Mouse (Mus musculus) hindbrain, embryonic 10.5 days (tissue): ENCODE results near the gene Tmem121. TPM values are rescaled to one million over a fixed set of nuclear protein-coding genes. Genes with fewer than 3 reads are reported as not detected.
A peak's percentile ranks its signal among the peaks of the same experiment; 100 is the strongest.
"Not testable (repeated sequence)": the region's sequence is repeated elsewhere in the genome, so short reads cannot be mapped to it uniquely, and the experiment has no call there.

Experiments used
- DNase-seq: peaks from one replicate; pipeline ENCODE4 v3.0.0-alpha.2; 2017; ENCODE audit warnings: low spot score
- H3K27ac ChIP-seq: fragments of 300-500 bp; sonication (generic); 2 replicates; pipeline ENCODE4 v1.5.1; 2016; ENCODE audit warnings: mild to moderate bottlenecking, moderate library complexity
- H3K27me3 ChIP-seq: fragments of 300-500 bp; sonication (generic); 2 replicates; pipeline ENCODE4 v1.6.1; 2016; ENCODE audit warnings: mild to moderate bottlenecking; ENCODE audit not compliant: poor library complexity, insufficient read depth, severe bottlenecking
- H3K36me3 ChIP-seq: fragments of 300-500 bp; sonication (generic); 2 replicates; pipeline ENCODE4 v1.6.1; 2016; ENCODE audit warnings: mild to moderate bottlenecking, moderate library complexity
- H3K4me1 ChIP-seq: fragments of 300-500 bp; sonication (generic); replicated peaks from 2 replicates; pipeline ENCODE4 v1.6.1; 2016; ENCODE audit warnings: mild to moderate bottlenecking
- H3K4me3 ChIP-seq: fragments of 300-500 bp; sonication (generic); 2 replicates; pipeline ENCODE4 v1.5.1; 2016; ENCODE audit warnings: mild to moderate bottlenecking, moderate library complexity
- H3K9me3 ChIP-seq: fragments of 300-500 bp; sonication (generic); 2 replicates; pipeline ENCODE4 v1.6.1; 2016; ENCODE audit warnings: mild to moderate bottlenecking, moderate library complexity
- WGBS: fragments of 180-500 bp; shearing (Covaris S2); methylation state at CpG from one replicate; pipeline ENCODE4 v1.1.7; 2016; 5-methylcytosine and 5-hydroxymethylcytosine counted together
- polyA plus RNA-seq: library from polyadenylated mRNA; unstranded; fragments of >200 nt; fragmentation: Nextera tagmentation; extraction: Ambion mirVana; gene quantifications from 2 replicates; pipeline ENCODE4 v1.2.1, GENCODE M21; 2016

The Tmem121 gene
- polyA plus RNA-seq, 1 experiment from 2014 or later = 24.8 TPM

DNA sequence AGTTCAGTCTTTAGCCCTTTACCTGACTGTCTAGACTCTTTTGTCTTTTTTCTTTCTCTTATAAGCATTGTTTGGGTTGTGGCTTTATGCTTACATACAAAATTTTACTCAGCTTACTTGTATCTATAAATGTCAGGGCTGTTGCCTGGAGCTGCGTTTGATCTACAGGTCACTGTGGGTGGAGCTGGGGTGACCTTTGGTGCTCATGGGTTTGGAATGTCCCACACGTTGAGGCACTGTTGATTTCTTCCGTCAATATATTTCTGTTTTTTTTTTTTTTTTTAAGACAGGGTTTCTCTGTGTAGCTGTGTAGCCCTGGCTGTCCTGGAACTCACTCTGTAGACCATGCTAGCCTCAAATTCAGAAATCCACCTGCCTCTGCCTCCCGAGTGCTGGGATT is 4.7 kb upstream of the Tmem121 start:
- Histone ChIP-seq H3K27ac (no peak overlapping the region), H3K36me3 (no peaks in the 10 kb centered on the region), H3K27me3 (peaks cover 12% of the 10 kb centered on the region), H3K4me1 (peaks cover 12% of the 10 kb centered on the region), H3K4me3 (no peak overlapping the region), H3K9me3 (no peaks in the 10 kb centered on the region)
- no peak for DNase-seq
- WGBS = 65% methylated on average over 4 of the region's 4 CpGs

DNA sequence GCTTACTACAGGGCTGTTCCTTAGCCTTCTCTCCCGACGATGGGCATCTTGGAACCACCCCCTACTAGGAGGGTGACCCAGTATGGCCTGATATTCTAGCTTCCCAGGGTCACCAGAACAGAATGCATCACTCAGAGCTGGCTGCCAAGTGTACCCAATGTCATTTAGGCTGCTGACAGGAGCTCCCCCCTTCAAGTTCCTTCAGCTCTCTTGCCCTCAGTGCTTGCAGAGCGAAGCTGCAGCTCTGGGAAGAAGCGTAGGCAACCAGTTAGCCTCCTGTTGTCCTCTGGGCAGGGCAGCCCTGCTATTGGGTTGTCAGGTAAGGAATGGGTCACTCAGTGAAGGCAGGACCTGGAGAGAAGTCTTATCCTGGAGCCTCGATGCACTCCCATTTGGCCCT is 785 bp upstream of the Tmem121 start:
- peaks cover 39% of the 10 kb centered on the region for H3K27me3 ChIP-seq
- peaks cover 18% of the 10 kb centered on the region for H3K36me3 ChIP-seq
- H3K4me1 ChIP-seq = peaks cover 34% of the 10 kb centered on the region
- WGBS = 60% methylated on average over 5 of the region's 5 CpGs
- H3K4me3 ChIP-seq = peak overlapping the region; percentile 77; the same call in 1 of the 2 replicates
- no peak for DNase-seq
- no peak overlapping the region for H3K27ac ChIP-seq
- H3K9me3 ChIP-seq = no peaks in the 10 kb centered on the region; the same call in 1 of the 2 replicates

DNA sequence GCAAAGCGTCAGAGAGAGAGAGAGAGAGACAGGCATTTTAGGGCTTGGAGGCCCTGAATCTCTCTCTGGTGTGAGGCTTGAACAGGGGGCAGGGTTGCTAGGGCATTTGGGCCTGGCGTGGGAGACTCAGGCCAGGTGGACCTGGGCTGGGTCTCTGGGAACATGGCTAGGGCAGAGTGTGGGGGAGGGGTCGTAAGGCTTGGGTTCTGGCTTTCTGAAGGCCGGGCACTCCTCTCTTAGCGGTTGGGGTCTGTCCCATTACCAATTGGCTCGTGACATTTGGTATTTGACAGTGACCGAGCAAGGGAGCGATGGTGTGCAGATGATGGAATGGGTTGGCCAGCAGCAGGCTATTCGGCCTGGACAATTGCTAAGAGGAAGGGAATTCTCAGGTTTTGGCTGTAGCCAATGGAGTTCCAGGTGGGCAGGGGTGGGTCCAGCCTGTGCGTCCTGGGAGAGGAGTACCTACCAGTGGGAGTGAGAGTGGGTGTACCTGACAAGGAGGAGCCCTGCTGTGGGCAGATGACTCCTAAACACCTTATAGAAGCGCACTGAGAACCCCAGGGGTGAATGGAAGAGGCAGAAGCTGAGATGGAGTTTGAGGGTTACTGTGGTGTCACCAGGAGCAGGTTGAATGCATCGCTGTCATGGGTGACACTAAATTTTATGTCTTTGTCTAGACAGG is 738 bp downstream of the Tmem121 start:
- peak overlapping the region; percentile 77 for H3K4me3 ChIP-seq
- peaks cover 39% of the 10 kb centered on the region for H3K27me3 ChIP-seq
- H3K9me3 ChIP-seq = no peaks in the 10 kb centered on the region; the same call in 1 of the 2 replicates
- H3K4me1 ChIP-seq = peaks cover 34% of the 10 kb centered on the region
- WGBS = 40% methylated on average over 12 of the region's 12 CpGs
- peak overlapping the region; percentile 84 for H3K27ac ChIP-seq
- no peak for DNase-seq
- H3K36me3 ChIP-seq = peaks cover 31% of the 10 kb centered on the region

DNA sequence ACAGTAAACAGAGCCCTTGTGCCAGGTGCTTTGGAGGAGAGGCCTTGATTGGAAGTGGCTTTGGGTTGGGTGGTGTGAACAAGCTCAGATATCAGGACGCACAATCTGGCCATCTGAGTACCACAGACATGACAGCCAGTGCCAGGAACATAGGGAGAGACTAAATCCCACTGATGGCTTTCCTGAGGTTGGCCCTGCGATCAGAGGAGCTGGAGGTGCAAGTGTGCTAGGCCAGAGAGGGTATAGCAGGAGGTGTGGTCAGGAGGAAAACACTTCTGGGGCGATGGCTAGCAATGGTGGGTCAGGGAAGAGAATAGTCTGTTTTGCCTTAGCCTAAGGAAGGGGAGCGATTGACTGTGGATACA is 1.3 kb downstream of the Tmem121 start:
- DNase-seq = no peak
- Histone ChIP-seq H3K4me1 (peaks cover 34% of the 10 kb centered on the region), H3K27ac (peak overlapping the region; percentile 71), H3K4me3 (peak overlapping the region; percentile 77), H3K36me3 (peaks cover 31% of the 10 kb centered on the region), H3K9me3 (no peaks in the 10 kb centered on the region; the same call in 1 of the 2 replicates), H3K27me3 (peaks cover 39% of the 10 kb centered on the region)
- 50% methylated on average over 4 of the region's 4 CpGs for WGBS

DNA sequence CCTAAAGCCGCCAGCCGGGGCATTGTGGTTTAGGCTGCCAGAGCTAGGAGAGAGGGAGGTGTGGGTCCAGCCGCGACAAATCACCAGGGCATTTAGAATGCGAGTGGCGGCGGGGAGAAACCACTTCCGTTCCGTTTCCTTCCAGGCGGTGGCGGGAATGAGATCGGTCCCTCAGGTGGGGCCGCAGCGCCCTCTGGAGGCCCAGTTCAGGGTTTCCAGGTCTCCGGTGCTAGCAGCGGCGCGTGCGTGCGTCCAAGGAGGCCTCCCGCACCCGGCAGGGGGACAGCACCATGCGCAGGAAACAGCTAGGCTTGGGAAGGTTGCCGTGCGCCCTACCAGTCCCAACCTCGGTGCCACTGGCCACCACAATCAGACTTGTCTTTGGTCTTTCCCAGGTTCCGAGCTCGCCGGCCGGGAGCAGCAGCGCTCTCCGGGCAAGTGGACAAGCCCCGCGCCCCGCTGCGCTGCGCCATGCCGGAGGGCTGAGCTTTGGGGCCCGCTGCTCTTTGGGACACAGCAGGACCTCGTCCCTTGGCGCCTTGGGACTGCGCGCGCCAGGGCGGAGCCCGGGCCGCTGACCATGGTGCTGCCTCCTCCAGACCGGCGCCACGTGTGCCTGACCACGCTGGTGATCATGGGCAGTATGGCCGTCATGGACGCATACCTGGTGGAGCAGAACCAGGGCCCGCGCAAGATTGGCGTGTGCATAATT is 2.0 kb downstream of the Tmem121 start:
- peaks cover 39% of the 10 kb centered on the region for H3K27me3 ChIP-seq
- DNase-seq = peak; percentile 90
- peaks cover 34% of the 10 kb centered on the region for H3K4me1 ChIP-seq
- WGBS = 3% methylated on average over 56 of the region's 56 CpGs
- peak overlapping the region; percentile 77 for H3K4me3 ChIP-seq
- H3K27ac ChIP-seq = peak overlapping the region; percentile 71
- no peaks in the 10 kb centered on the region; the same call in 1 of the 2 replicates for H3K9me3 ChIP-seq
- H3K36me3 ChIP-seq = peaks cover 31% of the 10 kb centered on the region

DNA sequence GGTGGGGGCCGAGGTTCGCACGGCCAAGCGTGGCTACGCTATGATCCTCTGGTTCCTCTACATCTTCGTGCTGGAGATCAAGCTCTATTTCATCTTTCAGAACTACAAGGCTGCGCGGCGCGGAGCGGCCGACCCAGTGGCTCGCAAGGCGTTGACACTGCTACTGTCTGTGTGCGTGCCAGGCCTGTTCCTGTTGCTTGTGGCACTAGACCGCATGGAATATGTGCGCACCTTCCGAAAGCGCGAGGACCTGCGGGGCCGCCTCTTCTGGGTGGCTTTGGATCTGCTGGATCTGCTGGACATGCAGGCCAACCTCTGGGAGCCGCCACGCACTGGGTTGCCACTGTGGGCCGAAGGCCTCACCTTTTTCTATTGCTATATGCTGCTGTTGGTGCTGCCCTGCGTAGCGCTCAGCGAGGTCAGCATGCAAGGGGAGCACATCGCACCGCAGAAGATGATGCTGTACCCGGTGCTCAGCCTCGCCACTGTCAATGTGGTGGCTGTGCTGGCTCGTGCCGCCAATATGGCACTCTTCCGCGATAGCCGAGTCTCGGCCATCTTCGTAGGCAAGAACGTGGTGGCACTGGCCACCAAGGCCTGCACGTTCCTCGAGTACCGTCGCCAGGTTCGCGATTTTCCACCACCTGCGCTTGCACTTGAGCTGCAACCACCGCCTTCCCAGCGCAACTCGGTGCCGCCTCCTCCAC is 2.8 kb downstream of the Tmem121 start:
- Histone ChIP-seq H3K4me1 (peaks cover 34% of the 10 kb centered on the region), H3K27ac (no peak overlapping the region), H3K4me3 (peak overlapping the region; percentile 77), H3K36me3 (peaks cover 31% of the 10 kb centered on the region), H3K9me3 (no peaks in the 10 kb centered on the region; the same call in 1 of the 2 replicates), H3K27me3 (peaks cover 39% of the 10 kb centered on the region)
- no peak for DNase-seq
- WGBS = 89% methylated on average over 51 of the region's 51 CpGs

DNA sequence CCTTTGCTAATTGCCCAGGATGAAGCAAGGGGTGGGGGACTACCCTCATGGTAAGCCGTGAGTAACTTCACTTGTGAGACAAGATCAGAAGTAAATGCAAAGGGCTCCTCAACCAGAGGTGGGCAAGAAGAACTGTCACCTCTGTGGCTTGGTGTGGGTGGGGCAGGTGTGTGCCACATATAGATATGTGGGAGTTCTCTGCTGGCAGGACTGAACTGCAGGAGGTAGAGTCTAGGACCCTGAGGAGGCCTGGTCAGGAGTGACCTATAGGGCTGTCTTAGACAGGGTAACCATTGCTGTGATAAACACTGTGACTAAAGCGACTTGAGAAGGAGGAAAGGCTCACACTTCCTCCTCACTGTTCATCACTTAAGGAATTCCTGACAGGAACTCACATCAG is 7.7 kb downstream of the Tmem121 start:
- no peak for DNase-seq
- Histone ChIP-seq H3K9me3 (peaks cover 9% of the 10 kb centered on the region), H3K36me3 (peaks cover 28% of the 10 kb centered on the region), H3K4me3 (no peak overlapping the region), H3K27ac (no peak overlapping the region), H3K4me1 (no peaks in the 10 kb centered on the region), H3K27me3 (peaks cover 2% of the 10 kb centered on the region)
- 73% methylated on average over 2 of the region's 2 CpGs for WGBS

DNA sequence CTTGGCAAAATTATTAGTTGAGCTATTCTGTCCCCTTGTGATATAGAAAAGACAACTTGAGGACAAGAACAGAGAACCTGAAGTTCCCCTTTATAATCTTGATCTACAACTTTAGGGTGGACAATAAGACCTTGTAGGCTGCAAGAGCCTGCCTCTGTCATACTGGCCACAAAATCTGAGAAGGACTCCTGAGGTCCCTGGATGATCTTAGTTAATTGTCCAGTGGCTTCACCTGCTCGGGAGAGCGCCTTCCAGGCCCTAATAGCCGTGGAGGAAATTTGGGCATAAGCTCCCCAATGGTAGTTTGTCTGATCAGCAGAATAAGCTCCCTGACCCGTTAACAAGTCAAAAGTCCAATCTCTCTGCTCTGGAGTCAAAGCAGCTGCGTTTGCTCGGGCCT is 13.4 kb downstream of the Tmem121 start:
- H3K9me3 ChIP-seq = peaks cover 14% of the 10 kb centered on the region
- not testable (repeated sequence) for H3K36me3 ChIP-seq, H3K4me1 ChIP-seq, DNase-seq, H3K27me3 ChIP-seq, H3K27ac ChIP-seq, H3K4me3 ChIP-seq
- 92% methylated on average over 3 of the region's 6 CpGs for WGBS

DNA sequence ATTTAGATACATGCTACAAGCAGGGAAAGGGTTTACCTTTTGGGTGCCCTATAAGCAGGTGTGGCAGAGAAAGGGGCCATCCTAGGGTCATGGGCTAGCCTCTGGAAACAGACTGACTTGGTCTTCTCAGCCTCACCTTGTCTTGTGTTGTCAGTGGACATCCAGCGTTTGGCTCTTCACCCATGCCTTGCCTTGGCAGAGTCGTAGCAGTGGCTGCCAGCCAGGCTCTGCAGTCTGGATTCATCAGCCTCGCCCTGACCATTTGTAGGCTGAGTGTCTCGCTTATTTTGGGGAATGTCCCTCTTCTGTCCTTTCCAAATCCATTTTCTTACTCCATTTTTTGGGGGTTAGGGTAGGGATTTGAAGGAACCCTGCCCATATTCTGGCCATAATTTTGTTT is 15.6 kb downstream of the Tmem121 start:
- Histone ChIP-seq H3K27ac (no peak overlapping the region), H3K36me3 (no peaks in the 10 kb centered on the region), H3K4me3 (no peak overlapping the region), H3K4me1 (no peaks in the 10 kb centered on the region), H3K27me3 (no peaks in the 10 kb centered on the region), H3K9me3 (peaks cover 5% of the 10 kb centered on the region; the same call in 1 of the 2 replicates)
- 93% methylated on average over 4 of the region's 4 CpGs for WGBS
- no peak for DNase-seq

DNA sequence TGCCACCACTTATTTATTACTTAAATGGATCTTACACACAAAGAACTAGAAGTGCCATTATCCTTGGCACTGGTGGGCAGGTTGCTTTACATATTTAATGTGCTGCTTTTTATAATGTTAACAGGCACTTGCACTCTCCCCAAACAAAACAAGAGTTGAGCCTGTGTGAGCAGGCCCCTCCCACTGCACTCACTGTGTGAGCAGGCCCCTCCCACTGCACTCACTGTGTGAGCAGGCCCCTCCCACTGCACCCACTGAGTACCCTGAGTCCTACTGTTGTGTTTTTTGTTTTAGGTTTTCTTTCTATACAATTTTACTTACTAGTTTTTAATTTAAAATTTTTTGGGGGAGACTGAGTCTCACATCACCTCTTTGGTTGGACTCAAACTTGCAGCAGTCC is 16.3 kb downstream of the Tmem121 start:
- Histone ChIP-seq H3K27ac (no peak overlapping the region), H3K9me3 (peaks cover 5% of the 10 kb centered on the region; the same call in 1 of the 2 replicates), H3K27me3 (no peaks in the 10 kb centered on the region), H3K4me3 (no peak overlapping the region), H3K4me1 (no peaks in the 10 kb centered on the region), H3K36me3 (no peaks in the 10 kb centered on the region)
- DNase-seq = no peak

DNA sequence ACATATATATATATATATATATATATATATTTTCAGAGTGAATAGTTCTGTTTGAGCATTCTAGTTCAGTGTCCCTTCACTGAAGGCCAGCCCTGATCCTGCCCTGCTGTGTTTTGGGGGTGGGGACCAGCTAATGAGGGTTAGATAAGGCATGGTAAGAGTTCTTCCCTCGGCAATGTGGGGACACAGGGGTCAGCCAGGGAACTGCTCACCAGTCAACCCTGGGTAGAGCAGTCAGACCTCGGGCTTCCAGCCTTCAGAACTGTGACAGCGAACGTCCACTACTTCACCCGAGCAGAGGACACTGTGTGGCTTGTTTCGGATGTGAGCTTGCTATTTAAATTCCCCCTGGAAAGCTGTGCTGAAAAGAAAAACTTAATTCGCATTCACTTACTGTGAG is 17.8 kb downstream of the Tmem121 start:
- DNase-seq = no peak
- Histone ChIP-seq H3K27me3 (no peaks in the 10 kb centered on the region), H3K27ac (no peak overlapping the region), H3K9me3 (peaks cover 5% of the 10 kb centered on the region; the same call in 1 of the 2 replicates), H3K4me3 (no peak overlapping the region), H3K4me1 (no peaks in the 10 kb centered on the region), H3K36me3 (no peaks in the 10 kb centered on the region)
- 85% methylated on average over 7 of the region's 7 CpGs for WGBS

DNA sequence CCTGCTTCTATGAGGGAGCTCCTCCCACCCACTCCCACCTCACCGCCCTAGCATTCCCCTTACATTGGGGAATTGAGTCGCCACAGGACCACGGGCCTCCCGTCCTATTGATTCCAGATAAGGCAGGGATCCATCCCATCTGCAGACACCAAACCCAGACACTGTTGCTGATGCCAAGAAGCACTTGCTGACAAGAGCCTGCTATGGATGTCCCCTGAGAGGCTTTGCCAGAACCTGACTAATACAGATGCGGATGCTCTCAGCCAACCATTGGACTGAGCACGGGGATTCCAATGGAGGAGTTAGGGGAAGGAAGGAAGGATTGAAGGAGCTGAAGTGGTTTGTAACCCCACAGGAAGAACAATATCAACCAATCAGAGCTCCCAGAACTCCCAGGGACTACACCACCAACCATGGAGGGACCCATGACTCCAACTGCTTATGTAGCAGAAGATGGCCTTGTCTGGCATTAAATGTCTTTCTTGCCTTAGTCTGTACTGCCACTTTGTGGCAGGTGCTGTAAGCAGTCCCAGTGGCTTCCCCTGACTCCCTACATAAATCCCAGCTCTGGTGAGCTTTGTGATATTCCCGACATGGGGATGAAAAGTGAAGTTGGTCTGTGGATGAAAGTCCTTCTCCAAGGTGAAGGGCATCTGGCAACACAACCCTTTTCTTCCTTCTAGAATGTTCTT is 19.7 kb downstream of the Tmem121 start:
- H3K36me3 ChIP-seq = no peaks in the 10 kb centered on the region
- WGBS = 89% methylated on average over 7 of the region's 7 CpGs
- H3K9me3 ChIP-seq = peaks cover 5% of the 10 kb centered on the region; the same call in 1 of the 2 replicates
- H3K4me3 ChIP-seq = no peak overlapping the region
- no peaks in the 10 kb centered on the region for H3K4me1 ChIP-seq
- H3K27ac ChIP-seq = no peak overlapping the region
- no peak for DNase-seq
- H3K27me3 ChIP-seq = no peaks in the 10 kb centered on the region
